Comparison of ENCODE assay signal across 8 mouse cellular contexts in the genomic region with DNA sequence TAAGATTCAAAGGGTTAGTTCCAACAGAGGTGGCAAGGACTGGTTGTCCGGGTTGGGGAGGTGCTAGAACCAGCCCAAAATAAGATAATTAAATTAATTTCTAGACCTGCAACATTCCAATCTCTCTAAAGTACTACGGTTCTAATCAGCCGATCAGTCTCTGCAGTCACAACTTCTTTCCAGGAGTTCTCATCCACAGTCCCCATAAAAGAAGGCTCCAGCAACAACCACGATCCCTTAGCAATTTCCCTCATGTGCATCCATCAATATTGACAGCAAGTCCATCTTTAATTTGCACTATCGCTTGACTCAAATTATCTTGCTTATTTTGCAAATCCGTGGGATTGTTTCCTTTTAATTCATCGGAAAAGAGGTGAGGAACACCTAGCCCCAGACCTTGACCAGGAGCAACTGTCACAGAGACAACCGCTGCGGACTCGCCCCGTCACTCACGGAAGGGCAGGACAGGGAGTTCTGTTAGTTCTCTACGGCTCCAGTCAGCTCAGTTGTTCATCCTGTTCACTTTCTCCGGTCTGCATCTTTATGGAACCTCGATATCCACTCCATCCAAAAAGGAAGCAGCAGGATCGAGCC. TPM values are rescaled to one million over a fixed set of nuclear protein-coding genes. Genes with fewer than 3 reads are reported as not detected.
DNase-seq lines count a peak whose midpoint lies in the region; ATAC-seq and TF ChIP-seq lines count a peak whose summit lies in the region.

No protein-coding gene starts in this region.

- no peak for TF ChIP-seq EP300 in MEL (IDR thresholded peaks at IDR 0.05; ENCODE audit: low read depth in 1 of 2, low read length in 2 of 2)

- peak overlapping the region; percentile 80; the same call in 1 of the 2 replicates for H3K27ac ChIP-seq in heart, embryonic 13.5 days (replicated peaks)
- H3K27ac ChIP-seq in MEL (ENCODE audit: control insufficient read depth, low read depth, low read length), result no peak overlapping the region
- H3K27ac ChIP-seq in hindbrain, embryonic 12.5 days, result no peak overlapping the region; the same call in 1 of the 2 replicates
- H3K27ac ChIP-seq in midbrain, embryonic 10.5 days (replicated peaks), result peak overlapping the region; percentile 91

- peaks cover 20% of the 10 kb centered on the region for H3K4me1 ChIP-seq in heart, embryonic 13.5 days
- H3K4me1 ChIP-seq in MEL (ENCODE audit: control insufficient read depth in 1 of 2, insufficient read depth in 2 of 2, low read length in 2 of 2), result peaks cover 4 to 12% of the 10 kb centered on the region in 2 experiments; a peak in 3 of 4 replicates
- peaks cover 7% of the 10 kb centered on the region for H3K4me1 ChIP-seq in hindbrain, embryonic 12.5 days
- peaks cover 15% of the 10 kb centered on the region for H3K4me1 ChIP-seq in midbrain, embryonic 10.5 days

- no peaks in the 10 kb centered on the region for H3K9me3 ChIP-seq in heart, embryonic 13.5 days
- H3K9me3 ChIP-seq in MEL (replicated peaks; ENCODE audit: insufficient read depth, low read length), result no peaks in the 10 kb centered on the region
- H3K9me3 ChIP-seq in hindbrain, embryonic 12.5 days (replicated peaks), result no peaks in the 10 kb centered on the region
- no peaks in the 10 kb centered on the region for H3K9me3 ChIP-seq in midbrain, embryonic 10.5 days (replicated peaks)

- peaks cover 12% of the 10 kb centered on the region for H3K36me3 ChIP-seq in heart, embryonic 13.5 days
- H3K36me3 ChIP-seq in MEL (ENCODE audit: control insufficient read depth in 1 of 2, insufficient read depth in 2 of 2, low read length in 2 of 2), result peaks cover 0 to 20% of the 10 kb centered on the region in 2 experiments; a peak in 3 of 4 replicates
- H3K36me3 ChIP-seq in hindbrain, embryonic 12.5 days, result peaks cover 3% of the 10 kb centered on the region; the same call in 1 of the 2 replicates
- H3K36me3 ChIP-seq in midbrain, embryonic 10.5 days, result peaks cover 12% of the 10 kb centered on the region

- DNase-seq in heart, adult 9 months (ENCODE audit: low spot score in 2 of 2), result no peak
- DNase-seq in MEL (ENCODE audit: low read depth, low spot score), result no peak
- no peak for DNase-seq in midbrain, embryonic 10.5 days (ENCODE audit: low spot score)
- DNase-seq in layer of hippocampus, adult 11-12 months (ENCODE audit: low spot score), result no peak
- no peak for DNase-seq in spleen, postnatal 4 days (ENCODE audit: low spot score in 2 of 2)
- DNase-seq in adrenal gland, adult (ENCODE audit: inconsistent age in 2 of 2, low spot score in 1 of 2), result no peak

- peak overlapping the region; percentile 90 for H3K9ac ChIP-seq in heart, embryonic 13.5 days
- peak overlapping the region; percentile 76 for H3K9ac ChIP-seq in MEL (ENCODE audit: control insufficient read depth, low read depth, low read length, poor library complexity, severe bottlenecking)
- peak overlapping the region; percentile 69 for H3K9ac ChIP-seq in hindbrain, embryonic 12.5 days

- no peak for TF ChIP-seq RAD21 in MEL (IDR thresholded peaks at IDR 0.05; ENCODE audit: low read depth, low read length)

- no peak for TF ChIP-seq POLR2A in MEL (IDR thresholded peaks at IDR 0.05; ENCODE audit: control insufficient read depth in 1 of 2, insufficient read depth in 1 of 2, low read depth in 1 of 2, low read length in 2 of 2, poor library complexity in 1 of 2)

- peak overlapping the region; percentile 82 for H3K4me3 ChIP-seq in heart, embryonic 13.5 days
- H3K4me3 ChIP-seq in MEL (ENCODE audit: control insufficient read depth in 1 of 2, insufficient read depth in 1 of 2, low read depth in 2 of 2, low read length in 2 of 2), result peak overlapping the region; percentile 69 to 98
- H3K4me3 ChIP-seq in hindbrain, embryonic 12.5 days, result peak overlapping the region; percentile 72
- H3K4me3 ChIP-seq in midbrain, embryonic 10.5 days, result peak overlapping the region; percentile 94

- WGBS in heart, embryonic 13.5 days, result 14% methylated on average over 16 of the region's 16 CpGs
- 17% methylated on average over 16 of the region's 16 CpGs for WGBS in hindbrain, embryonic 12.5 days
- 18% methylated on average over 16 of the region's 16 CpGs for WGBS in midbrain, embryonic 10.5 days

- H3K79me2 ChIP-seq in MEL (ENCODE audit: control insufficient read depth, insufficient read depth, low read length, poor library complexity), result peaks cover 19% of the 10 kb centered on the region

- H3K27me3 ChIP-seq in heart, embryonic 13.5 days (replicated peaks), result peaks cover 6% of the 10 kb centered on the region; the same call in 1 of the 2 replicates
- no peaks in the 10 kb centered on the region for H3K27me3 ChIP-seq in MEL (ENCODE audit: control insufficient read depth in 1 of 2, insufficient read depth in 2 of 2, low read length in 2 of 2)
- no peaks in the 10 kb centered on the region for H3K27me3 ChIP-seq in hindbrain, embryonic 12.5 days
- no peaks in the 10 kb centered on the region for H3K27me3 ChIP-seq in midbrain, embryonic 10.5 days (ENCODE audit: low read depth, poor library complexity, severe bottlenecking)

- no peak for TF ChIP-seq CTCF in MEL (IDR thresholded peaks at IDR 0.05 in 2 of 3, conservative IDR thresholded peaks at IDR 0.05 in 1 of 3; ENCODE audit: control insufficient read depth in 1 of 3, insufficient read depth in 1 of 3, low read depth in 2 of 3, low read length in 3 of 3, poor library complexity in 1 of 3, severe bottlenecking in 1 of 3)

- ATAC-seq in heart, embryonic 13.5 days (ENCODE audit: extremely low read depth, insufficient number of reproducible peaks, low FRiP score, low TSS enrichment), result no peak
- ATAC-seq in hindbrain, embryonic 12.5 days (ENCODE audit: low FRiP score), result peak; percentile 78; the same call in 1 of the 2 replicates

- peak overlapping the region; percentile 87 for H3K4me2 ChIP-seq in heart, embryonic 13.5 days
- peak overlapping the region; percentile 77 for H3K4me2 ChIP-seq in hindbrain, embryonic 12.5 days (replicated peaks)

TF ChIP-seq in MEL, 35 proteins besides CTCF, POLR2A, EP300 and RAD21:
- TF ChIP-seq HCFC1 (IDR thresholded peaks at IDR 0.05; ENCODE audit: low read depth, low read length) (no peak), TAL1 (IDR thresholded peaks at IDR 0.05; ENCODE audit: low read length) (no peak), UBTF (IDR thresholded peaks at IDR 0.05; ENCODE audit: borderline replicate concordance, insufficient read depth, low read depth, low read length) (no peak), E2F4 (IDR thresholded peaks at IDR 0.05; ENCODE audit: borderline replicate concordance, low read depth, low read length) (no peak), JUND (IDR thresholded peaks at IDR 0.05; ENCODE audit: low read depth, low read length) (no peak), SMC3 (IDR thresholded peaks at IDR 0.05; ENCODE audit: low read depth, low read length) (no peak), RCOR1 (IDR thresholded peaks at IDR 0.05; ENCODE audit: low read depth, low read length) (no peak), ELF1 (IDR thresholded peaks at IDR 0.05; ENCODE audit: low read depth, low read length) (no peak), GABPA (IDR thresholded peaks at IDR 0.05; ENCODE audit: low read depth, low read length) (no peak), MAZ (IDR thresholded peaks at IDR 0.05; ENCODE audit: low read depth, low read length) (no peak), BHLHE40 (IDR thresholded peaks at IDR 0.05; ENCODE audit: borderline replicate concordance, low read depth, low read length) (no peak), ZMIZ1 (IDR thresholded peaks at IDR 0.05; ENCODE audit: low read depth, low read length) (no peak), POLR2AphosphoS2 (IDR thresholded peaks at IDR 0.05; ENCODE audit: low read length) (no peak), MEF2A (IDR thresholded peaks at IDR 0.05; ENCODE audit: extremely low read depth, insufficient replicate concordance, low read depth, low read length, poor library complexity, severe bottlenecking) (no peak), KAT2A (conservative IDR thresholded peaks at IDR 0.05; ENCODE audit: low read depth, low read length) (no peak), USF1 (IDR thresholded peaks at IDR 0.05; ENCODE audit: low read depth, low read length) (no peak), CHD2 (IDR thresholded peaks at IDR 0.05; ENCODE audit: low read length) (no peak)

RNA-seq across cellular contexts. Expression of a gene that starts 0.4 kb away (rescaled TPM):
- polyA plus RNA-seq in heart, embryonic 13.5 days (2015; fragmentation: Nextera tagmentation; extraction: Ambion mirVana), result 46.8 and 50.5 TPM in 2 replicates
- 39.9 and 41.0 TPM in 2 replicates for total RNA-seq in MEL (2012; rRNA removed)
- polyA plus RNA-seq in MEL (2012; ENCODE audit: insufficient read depth in 1 of 2, insufficient read length in 2 of 2, low read depth in 1 of 2, low replicate concordance in 2 of 2, missing spikeins in 1 of 2), result 10 to 100 TPM in 1 of 2 experiments, not detected in 1; 34.0 TPM
- 38.2 and 41.1 TPM in 2 replicates for polyA plus RNA-seq in hindbrain, embryonic 12.5 days (2016; fragmentation: Nextera tagmentation; extraction: Ambion mirVana)
- 40.3 and 44.5 TPM in 2 replicates for polyA plus RNA-seq in midbrain, embryonic 10.5 days (2016; fragmentation: Nextera tagmentation; extraction: Ambion mirVana)

RNA-seq across cellular contexts. Expression of a gene that starts 12.4 kb away (rescaled TPM):
- polyA plus RNA-seq in heart, embryonic 13.5 days (2015; fragmentation: Nextera tagmentation; extraction: Ambion mirVana), result 11.7 and 11.9 TPM in 2 replicates
- 16.0 and 21.7 TPM in 2 replicates for total RNA-seq in MEL (2012; rRNA removed)
- 10 to 100 TPM in 1 of 2 experiments, not detected in 1; 11.4 TPM for polyA plus RNA-seq in MEL (2012; ENCODE audit: insufficient read depth in 1 of 2, insufficient read length in 2 of 2, low read depth in 1 of 2, low replicate concordance in 2 of 2, missing spikeins in 1 of 2)
- 13.6 and 14.0 TPM in 2 replicates for polyA plus RNA-seq in hindbrain, embryonic 12.5 days (2016; fragmentation: Nextera tagmentation; extraction: Ambion mirVana)
- 16.4 and 17.5 TPM in 2 replicates for polyA plus RNA-seq in midbrain, embryonic 10.5 days (2016; fragmentation: Nextera tagmentation; extraction: Ambion mirVana)

Comparison
In these comparisons a context has a peak if more than half of its experiments do, and no peak if none do; other contexts are left out.
1. H3K27ac ChIP-seq: peak in heart, embryonic 13.5 days (single experiment) and midbrain, embryonic 10.5 days (single experiment); none in MEL (single experiment) and hindbrain, embryonic 12.5 days (single experiment).
2. Peak in every context shown above with its lines, with median percentiles within 50 percentile points of each other: H3K4me3 ChIP-seq and H3K9ac ChIP-seq.